Mouse (Mus musculus): ENCODE measurements around the gene Rras2.

The Rras2 gene

GRCm38 (mm10) chr7:114117444-114117905, at the start of gene Rras2:
Gene Rras2 (minus strand): TSS chr7:114117781.
- DNase-seq = peak; percentile 90 to 94

- no peak for DNase-seq
Observed at GRCm38 (mm10) chr7:114162975-114163374, 45.4 kb upstream of the Rras2 start.

GRCm38 (mm10) chr7:114161101-114161500, 43.5 kb upstream of the Rras2 start:
- no peak for DNase-seq

GRCm38 (mm10) chr7:114157716-114158278, 40.2 kb upstream of the Rras2 start:
- peak in 1 of 2 experiments; percentile 24 for DNase-seq

GRCm38 (mm10) chr7:114156364-114156763, 38.8 kb upstream of the Rras2 start:
- DNase-seq = peak in 1 of 2 experiments; percentile 16

GRCm38 (mm10) chr7:114155053-114155865, 37.7 kb upstream of the Rras2 start:
- no peak for DNase-seq

GRCm38 (mm10) chr7:114151036-114151780, 33.6 kb upstream of the Rras2 start:
- DNase-seq = no peak

GRCm38 (mm10) chr7:114149564-114149963, 32.0 kb upstream of the Rras2 start:
- no peak for DNase-seq

- no peak for DNase-seq
Observed at GRCm38 (mm10) chr7:114149135-114149534, 31.6 kb upstream of the Rras2 start.

- no peak for DNase-seq
Observed at GRCm38 (mm10) chr7:114145841-114146240, 28.3 kb upstream of the Rras2 start.

GRCm38 (mm10) chr7:114142151-114142798, 24.7 kb upstream of the Rras2 start:
- no peak for DNase-seq

GRCm38 (mm10) chr7:114140026-114140425, 22.4 kb upstream of the Rras2 start:
- no peak for DNase-seq

- DNase-seq = no peak
Observed at GRCm38 (mm10) chr7:114139400-114139799, 21.8 kb upstream of the Rras2 start.

GRCm38 (mm10) chr7:114138261-114138660, 20.7 kb upstream of the Rras2 start:
- DNase-seq = no peak

GRCm38 (mm10) chr7:114135166-114135565, 17.6 kb upstream of the Rras2 start:
- DNase-seq = no peak

- DNase-seq = no peak
Observed at GRCm38 (mm10) chr7:114133957-114134356, 16.4 kb upstream of the Rras2 start.

- no peak for DNase-seq
Observed at GRCm38 (mm10) chr7:114132316-114132715, 14.7 kb upstream of the Rras2 start.

- no peak for DNase-seq
Observed at GRCm38 (mm10) chr7:114129281-114129680, 11.7 kb upstream of the Rras2 start.

GRCm38 (mm10) chr7:114118180-114118579, 599 bp upstream of the Rras2 start:
- DNase-seq = no peak

GRCm38 (mm10) chr7:114116711-114117351, 750 bp downstream of the Rras2 start:
- DNase-seq = peak in 1 of 2 experiments; percentile 74

- DNase-seq = no peak
Observed at GRCm38 (mm10) chr7:114115961-114116360, 1.6 kb downstream of the Rras2 start.

GRCm38 (mm10) chr7:114114976-114115375, 2.6 kb downstream of the Rras2 start:
- no peak for DNase-seq

All from cerebellum, postnatal 25 days (tissue).